In genomic region chr16:28539423-28539822, GRCm38 (mm10) we compare ENCODE assay signal across 25 mouse cellular contexts.
"Had no signal": no experiment of that assay in that cellular context is flagged by ENCODE, and none has a peak within 500 bp of the region (broad histone marks: within the 10 kb centered on the region; RNA-seq: fewer than 3 reads in every experiment).

No protein-coding gene starts in this region.

- H3K4me2 ChIP-seq: heart, embryonic 11.5 days; heart, embryonic 13.5 days; heart, embryonic 15.5 days; hindbrain, embryonic 13.5 days; hindbrain, embryonic 15.5 days; kidney, embryonic 15.5 days; limb, embryonic 13.5 days; limb, embryonic 15.5 days; liver, embryonic 12.5 days had no signal

- H3K27me3 ChIP-seq: heart, embryonic 13.5 days; heart, embryonic 15.5 days; hindbrain, embryonic 13.5 days; hindbrain, embryonic 15.5 days; kidney, embryonic 15.5 days; limb, embryonic 13.5 days; limb, embryonic 15.5 days; liver, embryonic 12.5 days had no signal

- H3K9me3 ChIP-seq: heart, embryonic 13.5 days; heart, embryonic 15.5 days; hindbrain, embryonic 13.5 days; hindbrain, embryonic 15.5 days; kidney, embryonic 15.5 days; limb, embryonic 13.5 days; limb, embryonic 15.5 days; liver, embryonic 12.5 days had no signal

- H3K4me3 ChIP-seq: heart, adult 2 months; heart, embryonic 13.5 days; heart, embryonic 15.5 days; hindbrain, embryonic 13.5 days; hindbrain, embryonic 15.5 days; kidney, embryonic 15.5 days; limb, embryonic 13.5 days; limb, embryonic 15.5 days; liver, embryonic 12.5 days had no signal

- ATAC-seq: hindbrain, postnatal 0 days; intestine, embryonic 16.5 days; liver, embryonic 12.5 days had no signal

- H3K9ac ChIP-seq: heart, embryonic 13.5 days; heart, embryonic 15.5 days; hindbrain, embryonic 13.5 days; hindbrain, embryonic 15.5 days; kidney, embryonic 15.5 days; limb, embryonic 13.5 days; limb, embryonic 15.5 days; liver, embryonic 12.5 days; liver, embryonic 14.5 days had no signal

- H3K36me3 ChIP-seq: heart, embryonic 13.5 days; heart, embryonic 15.5 days; hindbrain, embryonic 13.5 days; hindbrain, embryonic 15.5 days; kidney, embryonic 15.5 days; limb, embryonic 13.5 days; limb, embryonic 15.5 days; liver, embryonic 12.5 days had no signal

- H3K4me1 ChIP-seq: heart, embryonic 13.5 days; heart, embryonic 15.5 days; hindbrain, embryonic 13.5 days; hindbrain, embryonic 15.5 days; kidney, embryonic 15.5 days; limb, embryonic 13.5 days; limb, embryonic 15.5 days; liver, embryonic 12.5 days had no signal

- DNase-seq: gastrocnemius, postnatal 14 days; gastrocnemius, postnatal 36 days; heart, adult 2 months; heart, postnatal 14 days; heart, postnatal 36 days; kidney, adult 11 months; kidney, adult 2 months; kidney, adult 9 months; kidney, postnatal 14 days; kidney, postnatal 36 days; layer of hippocampus, postnatal 36 days; left cerebral cortex, postnatal 4 days had no signal

- H3K27ac ChIP-seq: heart, adult 2 months; heart, embryonic 13.5 days; heart, embryonic 15.5 days; hindbrain, embryonic 13.5 days; hindbrain, embryonic 15.5 days; hindbrain, postnatal 0 days; kidney, embryonic 15.5 days; kidney, postnatal 0 days; limb, embryonic 13.5 days; limb, embryonic 15.5 days; liver, embryonic 12.5 days; liver, embryonic 14.5 days had no signal
